Mouse (Mus musculus) liver, postnatal 0 days (tissue): ENCODE data around the gene Susd1. TPM values are rescaled to one million over a fixed set of nuclear protein-coding genes. Genes with fewer than 3 reads are reported as not detected.

Experiments
- ATAC-seq: fragments of 200-750 bp; cut with Nextera tagmentation; 2 replicates; pipeline ENCODE4 v1.8.0; 2017; ENCODE audit warnings: mild to moderate bottlenecking, moderate library complexity
- DNase-seq: peaks from one replicate; pipeline ENCODE4 v3.0.0-alpha.2; 2016
- H3K27ac ChIP-seq: fragments of 300-500 bp; sonication (generic); 2 replicates; pipeline ENCODE4 v1.5.1; 2014; ENCODE audit warnings: antibody characterized with exemption, moderate library complexity, mild to moderate bottlenecking, low read depth
- H3K27me3 ChIP-seq: fragments of 300-500 bp; sonication (generic); 2 replicates; pipeline ENCODE4 v1.6.1; 2014; ENCODE audit warnings: low read length, control low read depth, mixed read lengths; ENCODE audit not compliant: insufficient read depth
- H3K36me3 ChIP-seq: fragments of 300-500 bp; sonication (generic); replicated peaks from 2 replicates; pipeline ENCODE4 v1.6.1; 2014; ENCODE audit warnings: mild to moderate bottlenecking, control low read depth, low read length, moderate library complexity, mixed read lengths; ENCODE audit not compliant: insufficient read depth
- H3K4me1 ChIP-seq: fragments of 300-500 bp; sonication (generic); 2 replicates; pipeline ENCODE4 v1.6.1; 2014; ENCODE audit warnings: antibody characterized with exemption, mild to moderate bottlenecking, control low read depth; ENCODE audit not compliant: insufficient read depth
- H3K4me2 ChIP-seq: fragments of 300-500 bp; sonication (generic); 2 replicates; pipeline ENCODE4 v1.6.1; 2014; ENCODE audit warnings: low read depth, mild to moderate bottlenecking, low read length, moderate library complexity, mixed read lengths
- H3K4me3 ChIP-seq: fragments of 300-500 bp; sonication (generic); 2 replicates; pipeline ENCODE4 v1.5.1; 2014; ENCODE audit warnings: low read depth, low read length
- H3K9ac ChIP-seq: fragments of 300-500 bp; sonication (generic); replicated peaks from 2 replicates; pipeline ENCODE4 v1.6.1; 2014; ENCODE audit warnings: mild to moderate bottlenecking, moderate library complexity
- H3K9me3 ChIP-seq: fragments of 300-500 bp; sonication (generic); 2 replicates; pipeline ENCODE4 v1.6.1; 2016; ENCODE audit warnings: mild to moderate bottlenecking, control low read depth, low read length, mixed read lengths
- CTCF ChIP-seq: sonication (generic); IDR thresholded peaks from 2 replicates; pipeline ENCODE4 v1.5.1; 2016; ENCODE audit warnings: antibody characterized with exemption, low read depth
- EP300 ChIP-seq: IDR thresholded peaks from 2 replicates; pipeline ENCODE4 v1.6.1; 2016; ENCODE audit warnings: antibody characterized with exemption, low read depth, mild to moderate bottlenecking
- WGBS: fragments of 180-500 bp; shearing (Covaris S2); extraction: QIAGEN DNeasy Blood & Tissue Kit; methylation state at CpG from one replicate; pipeline ENCODE4 v1.1.7; 2014; ENCODE audit not compliant: insufficient replicate concordance; 5-methylcytosine and 5-hydroxymethylcytosine counted together
- polyA plus RNA-seq: library from polyadenylated mRNA; unstranded; fragments of >200 nt; fragmentation: Nextera tagmentation; extraction: Ambion mirVana; gene quantifications from 2 replicates; pipeline ENCODE4 v1.2.1, GENCODE M21; 2015

Susd1 gene
- polyA plus RNA-seq, 1 experiment from 2014 or later: 7.2 TPM

DNA sequence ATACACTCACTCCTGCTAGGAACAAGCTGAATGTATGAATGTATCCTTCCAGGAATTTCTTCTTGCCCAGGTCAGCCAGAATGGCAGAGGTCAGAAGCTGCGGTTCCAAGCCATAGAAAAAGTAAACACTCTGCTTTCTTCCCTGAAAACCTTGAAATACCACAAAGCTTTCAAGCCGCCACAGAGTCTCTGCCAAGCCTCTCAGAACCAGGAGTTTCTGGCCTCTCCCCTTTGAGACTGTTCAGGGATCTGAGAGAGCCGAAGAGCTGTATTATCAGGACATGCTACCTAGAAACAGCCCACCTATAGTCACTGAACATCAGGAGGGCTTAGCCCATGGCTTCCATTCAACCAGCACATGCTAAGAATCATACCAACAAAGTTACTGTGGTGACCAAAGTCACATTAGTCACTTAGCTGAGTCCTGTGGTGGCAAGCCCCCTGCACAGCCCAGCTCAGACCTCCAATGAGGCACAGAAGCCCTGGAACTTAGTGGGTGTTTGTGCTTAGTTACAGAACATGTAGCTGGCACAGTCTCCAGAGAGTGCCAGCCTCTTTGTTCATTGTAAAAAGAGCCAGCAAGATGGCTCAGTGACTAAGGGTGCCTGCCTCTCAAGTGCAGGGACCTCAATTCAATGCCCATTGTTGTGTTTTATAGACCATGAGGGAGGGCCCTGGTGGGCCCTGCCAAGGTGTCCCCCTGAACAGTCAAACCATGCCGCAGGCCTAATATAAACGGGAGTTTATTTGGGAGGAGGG, 16.2 kb downstream of the Susd1 start:
- TF ChIP-seq CTCF: no peak
- no peak for TF ChIP-seq EP300
- H3K36me3 ChIP-seq: peaks cover 7% of the 10 kb centered on the region; the same call in 1 of the 2 replicates
- H3K9ac ChIP-seq: no peak overlapping the region
- DNase-seq: no peak
- no peak for ATAC-seq
- H3K4me1 ChIP-seq: no peaks in the 10 kb centered on the region; the same call in 1 of the 2 replicates
- H3K27me3 ChIP-seq: no peaks in the 10 kb centered on the region
- no peak overlapping the region for H3K4me2 ChIP-seq
- no peak overlapping the region for H3K27ac ChIP-seq
- 70% methylated on average over 5 of the region's 5 CpGs for WGBS
- H3K9me3 ChIP-seq: no peaks in the 10 kb centered on the region
- no peak overlapping the region for H3K4me3 ChIP-seq

DNA sequence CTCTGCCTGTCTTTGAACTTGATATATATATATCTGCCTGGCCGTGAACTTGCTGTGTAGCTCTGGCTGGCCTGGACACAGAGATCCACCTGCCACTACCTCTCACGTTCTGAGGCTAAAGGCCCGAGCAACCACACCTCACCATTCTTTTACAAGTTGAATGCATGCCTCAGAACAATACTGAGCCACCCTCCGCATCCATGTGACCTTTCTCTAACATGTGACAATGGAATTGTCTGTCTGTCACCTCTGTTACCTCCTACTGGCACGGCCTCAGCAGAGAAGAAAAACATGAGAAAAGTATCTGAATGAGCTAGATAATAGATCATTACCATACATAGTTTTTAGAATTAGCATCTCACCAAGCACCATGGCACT, 17.1 kb downstream of the Susd1 start:
- Histone ChIP-seq H3K4me2 (no peak overlapping the region), H3K4me1 (no peaks in the 10 kb centered on the region; the same call in 1 of the 2 replicates), H3K9ac (no peak overlapping the region), H3K27me3 (no peaks in the 10 kb centered on the region), H3K4me3 (no peak overlapping the region), H3K9me3 (no peaks in the 10 kb centered on the region), H3K27ac (no peak overlapping the region), H3K36me3 (peaks cover 7% of the 10 kb centered on the region; the same call in 1 of the 2 replicates)
- 77% methylated on average over 5 of the region's 5 CpGs for WGBS
- no peak for TF ChIP-seq CTCF
- no peak for ATAC-seq
- DNase-seq: no peak

DNA sequence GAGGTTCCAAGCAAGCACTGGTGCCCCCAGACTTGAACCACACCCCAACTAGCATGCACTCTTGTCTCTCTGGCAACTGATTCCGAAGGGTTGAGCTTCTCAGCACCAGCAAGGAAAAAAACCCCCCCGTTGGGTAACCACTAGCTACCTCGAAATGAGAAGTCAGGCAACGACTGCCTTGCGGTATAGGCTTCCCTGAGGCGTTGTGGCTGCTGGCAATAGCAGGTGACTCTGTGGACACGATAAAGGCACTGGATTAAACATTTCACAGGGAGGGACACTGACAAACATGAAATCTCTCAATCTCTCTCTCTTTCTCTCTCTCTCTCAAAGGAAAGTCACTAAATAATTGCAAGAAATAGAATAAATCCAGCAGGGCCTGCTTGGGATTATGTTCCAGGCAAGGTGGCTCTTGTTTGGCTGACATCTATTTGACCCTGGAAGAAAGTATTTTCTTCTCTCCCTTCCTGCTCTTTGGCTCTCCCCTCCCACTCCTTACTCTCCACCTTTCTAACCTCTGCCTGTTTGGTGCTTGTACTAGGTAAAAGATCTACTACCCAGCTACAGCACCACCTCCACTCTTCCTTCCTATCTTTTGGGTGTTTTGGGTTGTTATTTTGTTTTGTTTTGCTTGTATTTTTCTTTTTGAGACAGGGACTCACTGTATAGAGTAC, 17.6 kb downstream of the Susd1 start:
- DNase-seq (no peak), ATAC-seq (no peak)
- H3K36me3 ChIP-seq: peaks cover 5% of the 10 kb centered on the region; the same call in 1 of the 2 replicates
- no peak overlapping the region for H3K4me3 ChIP-seq
- no peaks in the 10 kb centered on the region for H3K27me3 ChIP-seq
- H3K4me2 ChIP-seq: no peak overlapping the region
- 76% methylated on average over 7 of the region's 7 CpGs for WGBS
- TF ChIP-seq CTCF (no peak), EP300 (no peak)
- H3K9ac ChIP-seq: no peak overlapping the region
- H3K27ac ChIP-seq: no peak overlapping the region
- H3K4me1 ChIP-seq: no peaks in the 10 kb centered on the region; the same call in 1 of the 2 replicates
- H3K9me3 ChIP-seq: no peaks in the 10 kb centered on the region

DNA sequence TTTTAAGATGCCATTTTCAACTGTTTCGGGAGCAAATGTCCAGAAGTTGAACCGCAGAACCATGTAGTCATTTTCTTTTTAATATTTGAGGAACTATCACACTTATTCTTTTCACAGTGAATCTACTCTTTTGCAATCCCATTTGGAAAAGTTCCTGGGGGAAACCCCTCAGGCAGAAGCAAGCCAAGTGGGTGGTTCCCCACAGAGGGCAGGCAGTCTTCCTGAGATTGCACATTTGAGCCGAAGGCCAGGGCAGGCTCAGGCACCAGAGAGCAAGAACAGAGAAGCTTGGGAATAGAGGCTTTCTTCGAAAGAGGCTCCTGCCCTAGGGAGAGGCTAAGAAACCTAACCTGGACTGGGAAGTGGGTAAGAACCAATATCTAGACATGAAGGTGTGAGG, 19.2 kb downstream of the Susd1 start:
- 72% methylated on average over 4 of the region's 4 CpGs for WGBS
- peaks cover 4% of the 10 kb centered on the region; the same call in 1 of the 2 replicates for H3K36me3 ChIP-seq

DNA sequence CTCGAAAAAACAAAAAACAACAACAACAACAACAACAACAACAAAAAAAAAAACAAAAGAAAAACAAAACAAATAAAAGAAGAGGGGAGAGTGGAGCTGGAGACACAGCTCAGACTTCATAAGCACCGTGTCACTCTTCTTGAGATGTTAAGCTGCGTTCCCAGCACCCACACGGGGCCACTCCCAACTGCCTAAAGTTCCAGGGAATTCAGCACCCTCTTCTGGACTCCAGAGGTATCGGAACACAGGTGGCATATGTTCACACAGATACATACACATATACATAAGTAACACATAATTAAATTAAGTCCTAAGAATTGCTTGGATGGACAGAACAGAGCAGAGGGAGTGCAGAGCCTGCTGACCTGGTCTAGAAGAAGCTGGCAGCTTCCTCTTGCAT, 25.0 kb downstream of the Susd1 start:
- ATAC-seq (no peak), DNase-seq (no peak)
- TF ChIP-seq CTCF (no peak), EP300 (no peak)
- Histone ChIP-seq H3K27me3 (no peaks in the 10 kb centered on the region), H3K9me3 (no peaks in the 10 kb centered on the region), H3K36me3 (peaks cover 10% of the 10 kb centered on the region), H3K4me2 (no peak overlapping the region), H3K4me3 (no peak overlapping the region), H3K27ac (no peak overlapping the region), H3K4me1 (no peaks in the 10 kb centered on the region), H3K9ac (no peak overlapping the region)
- WGBS: 86% methylated on average over 5 of the region's 5 CpGs

More for the DNA sequence above, 19.2 kb downstream of the Susd1 start:
- Histone ChIP-seq H3K9ac (no peak overlapping the region), H3K27ac (no peak overlapping the region), H3K27me3 (no peaks in the 10 kb centered on the region), H3K4me3 (no peak overlapping the region), H3K4me2 (no peak overlapping the region), H3K4me1 (no peaks in the 10 kb centered on the region; the same call in 1 of the 2 replicates), H3K9me3 (no peaks in the 10 kb centered on the region)
- no peak for DNase-seq
- TF ChIP-seq EP300 (no peak), CTCF (no peak)
- no peak for ATAC-seq

DNA sequence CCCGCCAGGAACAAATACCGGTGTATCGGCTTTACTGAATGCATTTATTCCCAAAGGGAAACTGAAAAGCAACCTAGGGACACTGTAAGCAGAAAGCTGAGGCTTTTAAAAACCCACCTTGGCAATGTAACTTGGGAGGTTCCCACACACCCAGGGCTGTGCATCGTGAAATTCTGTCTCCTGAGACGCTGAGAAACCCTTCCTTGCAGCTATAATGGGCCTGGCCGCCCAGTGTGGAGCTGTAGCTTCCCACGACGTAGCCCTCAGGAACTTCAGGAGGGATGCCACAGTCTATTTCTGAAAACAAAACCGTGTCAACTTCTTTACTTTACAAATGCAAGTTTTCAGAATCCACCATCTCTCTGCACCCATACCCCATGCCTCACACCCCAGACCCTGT, 27.3 kb downstream of the Susd1 start:
- 88% methylated on average over 9 of the region's 9 CpGs for whole genome bisulfite sequencing
- no peak overlapping the region for H3K9ac ChIP-seq
- H3K9me3 ChIP-seq: no peaks in the 10 kb centered on the region
- no peak for DNase-seq
- TF ChIP-seq EP300: no peak
- TF ChIP-seq CTCF: no peak
- no peak overlapping the region for H3K4me2 ChIP-seq
- no peaks in the 10 kb centered on the region for H3K4me1 ChIP-seq
- ATAC-seq: no peak
- peaks cover 12% of the 10 kb centered on the region for H3K36me3 ChIP-seq
- no peak overlapping the region for H3K27ac ChIP-seq
- H3K4me3 ChIP-seq: no peak overlapping the region
- H3K27me3 ChIP-seq: no peaks in the 10 kb centered on the region
